12 mouse cellular contexts compared by ENCODE assay signal in the genomic region with DNA sequence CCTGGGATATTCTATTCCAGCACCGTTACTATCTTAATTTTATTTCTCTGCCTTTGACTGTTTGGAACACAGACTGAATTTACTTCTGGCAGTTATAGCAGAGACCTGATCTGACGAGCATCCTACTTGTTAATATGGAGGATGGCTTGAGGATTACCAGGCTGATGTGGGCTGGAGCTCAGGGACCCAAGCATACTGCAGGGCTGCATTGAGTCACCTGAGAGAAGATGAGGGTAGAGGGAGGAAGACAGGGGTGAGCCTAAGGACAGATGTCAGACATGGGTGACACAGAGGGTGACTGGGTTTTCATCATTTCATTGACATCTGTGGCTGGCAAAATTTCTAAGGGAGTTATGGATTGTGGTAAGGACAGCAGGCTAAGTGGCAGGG. TPM values are rescaled to one million over a fixed set of nuclear protein-coding genes. Genes with fewer than 3 reads are reported as not detected.
A peak's percentile ranks its signal among the peaks of the same experiment; 100 is the strongest.
DNase-seq lines count a peak whose midpoint lies in the region; ATAC-seq and TF ChIP-seq lines count a peak whose summit lies in the region.
"Had no signal": no experiment of that assay in that cellular context is flagged by ENCODE, and none has a peak within 500 bp of the region (broad histone marks: within the 10 kb centered on the region; RNA-seq: fewer than 3 reads in every experiment).

No protein-coding gene starts in this region.

- peak; percentile 20; the same call in 1 of the 2 replicates for ATAC-seq in liver, embryonic 11.5 days (replicated peaks; ENCODE audit: low FRiP score)
- no peak for ATAC-seq in liver, postnatal 0 days
- ATAC-seq in limb, embryonic 13.5 days (ENCODE audit: low FRiP score, low read depth) = 0 out of 2 replicates have a peak, but pooled peaks have one; percentile 11
- ATAC-seq in activated CD4-positive, CD25-positive, alpha-beta regulatory T cell, adult 4 months = no peak

- intact Hi-C loops in gastrocnemius, postnatal 36 days (cut with DNase I) = no loop called here

- TF ChIP-seq POLR2A in olfactory bulb, adult 2 months (IDR thresholded peaks at IDR 0.05; ENCODE audit: insufficient read depth, low read depth, low read length) = no peak

- H3K27ac ChIP-seq in liver, embryonic 11.5 days (ENCODE audit: low read depth, low read length) = no peak overlapping the region
- no peak overlapping the region for H3K27ac ChIP-seq in liver, postnatal 0 days (ENCODE audit: low read depth)
- H3K27ac ChIP-seq in hindbrain, embryonic 10.5 days = peak overlapping the region; percentile 88
- no peak overlapping the region for H3K27ac ChIP-seq in limb, embryonic 13.5 days
- H3K27ac ChIP-seq in olfactory bulb, adult 2 months (ENCODE audit: insufficient read depth, low read depth, low read length) = peak overlapping the region; percentile 67
- H3K27ac ChIP-seq: heart, embryonic 13.5 days had no signal

- 0 out of 2 replicates have a peak, but pooled peaks cover 3% of the 10 kb centered on the region for H3K4me1 ChIP-seq in liver, embryonic 11.5 days (replicated peaks; ENCODE audit: control insufficient read depth, insufficient read depth, low read length)
- no peaks in the 10 kb centered on the region for H3K4me1 ChIP-seq in liver, postnatal 0 days (ENCODE audit: insufficient read depth)
- peaks cover 27% of the 10 kb centered on the region for H3K4me1 ChIP-seq in hindbrain, embryonic 10.5 days (replicated peaks)
- H3K4me1 ChIP-seq in limb, embryonic 13.5 days = peaks cover 6% of the 10 kb centered on the region
- H3K4me1 ChIP-seq in olfactory bulb, adult 2 months (ENCODE audit: control insufficient read depth, insufficient read depth, low read length) = peaks cover 4% of the 10 kb centered on the region; the same call in 1 of the 2 replicates

- H3K9ac ChIP-seq in liver, embryonic 11.5 days (ENCODE audit: low read depth, low read length) = no peak overlapping the region
- H3K9ac ChIP-seq in liver, postnatal 0 days (replicated peaks) = no peak overlapping the region
- no peak overlapping the region for H3K9ac ChIP-seq in limb, embryonic 13.5 days
- H3K9ac ChIP-seq: heart, embryonic 13.5 days had no signal

- no peak for DNase-seq in liver, embryonic 11.5 days (ENCODE audit: low spot score)
- no peak for DNase-seq in liver, postnatal 0 days
- DNase-seq in hindbrain, embryonic 10.5 days (ENCODE audit: low spot score) = no peak
- DNase-seq in gastrocnemius, postnatal 36 days = no peak
- DNase-seq in kidney, adult 18-20 months = no peak
- DNase-seq: gastrocnemius, postnatal 10 days; kidney, adult 9 months had no signal

- H3K4me3 ChIP-seq in liver, embryonic 11.5 days (ENCODE audit: low read depth, low read length) = no peak overlapping the region
- no peak overlapping the region for H3K4me3 ChIP-seq in liver, postnatal 0 days (ENCODE audit: low read depth, low read length)
- peak overlapping the region; percentile 18; the same call in 1 of the 2 replicates for H3K4me3 ChIP-seq in hindbrain, embryonic 10.5 days
- no peak overlapping the region for H3K4me3 ChIP-seq in limb, embryonic 13.5 days
- no peak overlapping the region for H3K4me3 ChIP-seq in olfactory bulb, adult 2 months (ENCODE audit: insufficient read depth, low read depth, low read length)
- H3K4me3 ChIP-seq: heart, embryonic 13.5 days had no signal

- no peak for TF ChIP-seq EP300 in liver, postnatal 0 days (IDR thresholded peaks at IDR 0.05; ENCODE audit: low read depth)

- no peak for TF ChIP-seq CTCF in liver, postnatal 0 days (IDR thresholded peaks at IDR 0.05; ENCODE audit: low read depth)
- TF ChIP-seq CTCF in olfactory bulb, adult 2 months (IDR thresholded peaks at IDR 0.05; ENCODE audit: insufficient read depth, low read depth, low read length) = no peak

- no peaks in the 10 kb centered on the region for H3K27me3 ChIP-seq in liver, embryonic 11.5 days (replicated peaks; ENCODE audit: control insufficient read depth, insufficient read depth, low read length)
- H3K27me3 ChIP-seq in liver, postnatal 0 days (ENCODE audit: insufficient read depth, low read length) = no peaks in the 10 kb centered on the region
- no peaks in the 10 kb centered on the region for H3K27me3 ChIP-seq in hindbrain, embryonic 10.5 days (ENCODE audit: insufficient read depth, poor library complexity, severe bottlenecking)
- no peaks in the 10 kb centered on the region for H3K27me3 ChIP-seq in limb, embryonic 13.5 days
- H3K27me3 ChIP-seq: CH12.LX; heart, embryonic 13.5 days had no signal

- H3K4me2 ChIP-seq in liver, embryonic 11.5 days = no peak overlapping the region
- H3K4me2 ChIP-seq in liver, postnatal 0 days (ENCODE audit: low read depth, low read length) = no peak overlapping the region
- no peak overlapping the region for H3K4me2 ChIP-seq in limb, embryonic 13.5 days (replicated peaks)

- H3K9me3 ChIP-seq in liver, embryonic 11.5 days (ENCODE audit: control insufficient read depth, low read length) = no peaks in the 10 kb centered on the region
- H3K9me3 ChIP-seq in liver, postnatal 0 days (ENCODE audit: low read length) = no peaks in the 10 kb centered on the region
- no peaks in the 10 kb centered on the region for H3K9me3 ChIP-seq in hindbrain, embryonic 10.5 days
- no peaks in the 10 kb centered on the region for H3K9me3 ChIP-seq in limb, embryonic 13.5 days
- H3K9me3 ChIP-seq: heart, embryonic 13.5 days had no signal

- 50% methylated on average over 2 of the region's 2 CpGs for WGBS in liver, embryonic 11.5 days
- WGBS in liver, postnatal 0 days (ENCODE audit: insufficient replicate concordance) = 68% methylated on average over 2 of the region's 2 CpGs
- WGBS in hindbrain, embryonic 10.5 days = 24% methylated on average over 2 of the region's 2 CpGs
- WGBS in limb, embryonic 13.5 days = 23% methylated on average over 2 of the region's 2 CpGs
- WGBS in olfactory bulb, adult 2 months = 23% methylated on average over 2 of the region's 2 CpGs

- no peaks in the 10 kb centered on the region for H3K36me3 ChIP-seq in liver, embryonic 11.5 days (ENCODE audit: control insufficient read depth, insufficient read depth, low read length)
- 0 out of 2 replicates have a peak, but pooled peaks cover 3% of the 10 kb centered on the region for H3K36me3 ChIP-seq in liver, postnatal 0 days (replicated peaks; ENCODE audit: insufficient read depth, low read length)
- H3K36me3 ChIP-seq in hindbrain, embryonic 10.5 days = no peaks in the 10 kb centered on the region
- H3K36me3 ChIP-seq in limb, embryonic 13.5 days = peaks cover 13% of the 10 kb centered on the region; the same call in 1 of the 2 replicates

RNA-seq across cellular contexts. Expression of a gene that starts 20.0 kb away (rescaled TPM):
- polyA plus RNA-seq in liver, embryonic 11.5 days (2014; fragmentation: Nextera tagmentation; extraction: Ambion mirVana) = 1.5 and 2.2 TPM in 2 replicates
- 0.46 and 0.51 TPM in 2 replicates for polyA plus RNA-seq in liver, postnatal 0 days (2015; fragmentation: Nextera tagmentation; extraction: Ambion mirVana)
- 49.2 and 77.6 TPM in 2 replicates for polyA plus RNA-seq in hindbrain, embryonic 10.5 days (2016; fragmentation: Nextera tagmentation; extraction: Ambion mirVana)
- polyA plus RNA-seq in limb, embryonic 13.5 days (2015; fragmentation: Nextera tagmentation; extraction: Ambion mirVana) = 22.2 and 24.7 TPM in 2 replicates
- 276 TPM in 1 of 2 replicates, not detected in the other for polyA plus RNA-seq in olfactory bulb, adult 2 months (2012; ENCODE audit: insufficient read depth, insufficient read length, low replicate concordance, missing spikeins)
- 1 to 10 TPM in 1 of 2 experiments, under 1 TPM in 1; 0.99 to 1.3 TPM for total RNA-seq in gastrocnemius, postnatal 36 days (2021)
- 10 to 100 TPM; 12.1 to 15.8 TPM for polyA plus RNA-seq in activated CD4-positive, CD25-positive, alpha-beta regulatory T cell, adult 4 months (2017; shearing (Covaris generic))

RNA-seq across cellular contexts. Expression of a gene that starts 35.2 kb away (rescaled TPM):
- 36.5 and 39.0 TPM in 2 replicates for polyA plus RNA-seq in liver, embryonic 11.5 days (2014; fragmentation: Nextera tagmentation; extraction: Ambion mirVana)
- polyA plus RNA-seq in liver, postnatal 0 days (2015; fragmentation: Nextera tagmentation; extraction: Ambion mirVana) = 20.7 and 21.0 TPM in 2 replicates
- 70.1 and 83.3 TPM in 2 replicates for polyA plus RNA-seq in hindbrain, embryonic 10.5 days (2016; fragmentation: Nextera tagmentation; extraction: Ambion mirVana)
- polyA plus RNA-seq in limb, embryonic 13.5 days (2015; fragmentation: Nextera tagmentation; extraction: Ambion mirVana) = 91.0 and 93.1 TPM in 2 replicates
- not detected in 2 replicates for polyA plus RNA-seq in olfactory bulb, adult 2 months (2012; ENCODE audit: insufficient read depth, insufficient read length, low replicate concordance, missing spikeins)
- total RNA-seq in gastrocnemius, postnatal 36 days (2021) = 10 to 100 TPM; 47.4 to 49.4 TPM
- polyA plus RNA-seq in activated CD4-positive, CD25-positive, alpha-beta regulatory T cell, adult 4 months (2017; shearing (Covaris generic)) = 10 to 100 TPM; 37.1 to 45.4 TPM

Comparison
In these comparisons a context has a peak if more than half of its experiments do, and no peak if none do; other contexts are left out.
1. ATAC-seq: peak in liver, embryonic 11.5 days (single experiment) and limb, embryonic 13.5 days (single experiment); none in liver, postnatal 0 days (single experiment) and activated CD4-positive, CD25-positive, alpha-beta regulatory T cell, adult 4 months (single experiment).
2. H3K27ac ChIP-seq: peak in hindbrain, embryonic 10.5 days (single experiment) and olfactory bulb, adult 2 months (single experiment); none in liver, embryonic 11.5 days (single experiment), liver, postnatal 0 days (single experiment) and limb, embryonic 13.5 days (single experiment).